Mouse (Mus musculus) limb, embryonic 13.5 days (tissue): ENCODE results near the gene Mark4. TPM values are rescaled to one million over a fixed set of nuclear protein-coding genes. Genes with fewer than 3 reads are reported as not detected.

Experiments
- ATAC-seq: fragments of 200-750 bp; cut with Nextera tagmentation; 2 replicates; pipeline ENCODE4 v1.8.0; 2017; ENCODE audit warnings: low read depth, moderate number of reproducible peaks, moderate TSS enrichment; ENCODE audit not compliant: low FRiP score
- H3K27ac ChIP-seq: fragments of 300-500 bp; sonication (generic); 2 replicates; pipeline ENCODE4 v1.5.1; 2015; ENCODE audit warnings: inconsistent platforms, mild to moderate bottlenecking, moderate library complexity
- H3K27me3 ChIP-seq: fragments of 300-500 bp; sonication (generic); 2 replicates; pipeline ENCODE4 v1.6.1; 2015; ENCODE audit warnings: mild to moderate bottlenecking, inconsistent platforms
- H3K36me3 ChIP-seq: fragments of 300-500 bp; sonication (generic); 2 replicates; pipeline ENCODE4 v1.6.1; 2015; ENCODE audit warnings: inconsistent platforms, mild to moderate bottlenecking, moderate library complexity
- H3K4me1 ChIP-seq: fragments of 300-500 bp; sonication (generic); 2 replicates; pipeline ENCODE4 v1.6.1; 2015; ENCODE audit warnings: inconsistent platforms
- H3K4me2 ChIP-seq: fragments of 300-500 bp; sonication (generic); replicated peaks from 2 replicates; pipeline ENCODE4 v1.6.1; 2015; ENCODE audit warnings: inconsistent platforms, mild to moderate bottlenecking, moderate library complexity
- H3K4me3 ChIP-seq: fragments of 300-500 bp; sonication (generic); 2 replicates; pipeline ENCODE4 v1.5.1; 2015; ENCODE audit warnings: moderate library complexity, mild to moderate bottlenecking, inconsistent platforms
- H3K9ac ChIP-seq: fragments of 300-500 bp; sonication (generic); 2 replicates; pipeline ENCODE4 v1.6.1; 2015; ENCODE audit warnings: mild to moderate bottlenecking, inconsistent platforms
- H3K9me3 ChIP-seq: fragments of 300-500 bp; sonication (generic); 2 replicates; pipeline ENCODE4 v1.6.1; 2016; ENCODE audit warnings: inconsistent platforms
- WGBS: fragments of 180-500 bp; shearing (Covaris S2); methylation state at CpG from one replicate; pipeline ENCODE4 v1.1.7; 2015; 5-methylcytosine and 5-hydroxymethylcytosine counted together
- polyA plus RNA-seq: library from polyadenylated mRNA; unstranded; fragments of >200 nt; fragmentation: Nextera tagmentation; extraction: Ambion mirVana; gene quantifications from 2 replicates; pipeline ENCODE4 v1.2.1, GENCODE M21; 2015

Mark4 gene
- polyA plus RNA-seq, 1 experiment from 2014 or later, result 9.8 TPM

DNA sequence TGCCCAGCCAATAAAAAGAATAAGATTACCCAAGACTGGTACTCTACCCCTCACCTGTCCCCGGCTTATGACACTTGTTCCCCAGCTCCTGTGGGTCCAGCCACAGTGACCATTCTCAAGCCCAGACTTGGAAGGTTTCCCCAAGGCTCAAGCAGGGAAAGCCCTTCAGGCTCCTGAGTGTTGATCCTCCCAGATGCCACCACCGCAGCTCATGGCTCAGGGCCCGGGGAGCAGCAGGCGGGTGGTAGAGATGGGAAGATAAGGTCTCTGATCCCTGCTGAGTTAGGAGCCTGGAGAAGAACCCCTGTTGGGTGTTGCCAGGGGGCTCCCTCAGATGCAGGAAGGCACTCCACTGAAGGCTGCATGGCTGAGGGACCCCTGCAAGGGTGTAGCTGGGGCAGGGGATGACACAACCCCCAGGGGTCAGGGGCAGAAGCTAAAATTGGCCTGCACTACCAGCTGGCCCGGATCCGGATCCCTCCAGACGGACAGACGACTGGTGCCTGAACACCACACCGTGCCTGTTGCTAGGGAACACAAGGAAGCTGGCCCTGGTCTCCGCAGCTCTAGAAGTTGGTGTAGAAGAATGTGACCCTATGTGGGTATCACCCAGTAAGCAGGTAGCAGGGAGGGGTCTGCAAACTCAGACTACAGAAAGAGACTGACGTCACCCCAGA, 2.7 kb downstream of the Mark4 start:
- ATAC-seq, result no peak
- no peak overlapping the region for H3K27ac ChIP-seq
- H3K36me3 ChIP-seq, result peaks cover 46% of the 10 kb centered on the region
- WGBS, result 86% methylated on average over 11 of the region's 11 CpGs
- no peaks in the 10 kb centered on the region for H3K27me3 ChIP-seq
- no peak overlapping the region for H3K9ac ChIP-seq
- H3K4me3 ChIP-seq, result no peak overlapping the region
- H3K9me3 ChIP-seq, result no peaks in the 10 kb centered on the region
- no peak overlapping the region for H3K4me2 ChIP-seq
- H3K4me1 ChIP-seq, result peaks cover 26% of the 10 kb centered on the region

DNA sequence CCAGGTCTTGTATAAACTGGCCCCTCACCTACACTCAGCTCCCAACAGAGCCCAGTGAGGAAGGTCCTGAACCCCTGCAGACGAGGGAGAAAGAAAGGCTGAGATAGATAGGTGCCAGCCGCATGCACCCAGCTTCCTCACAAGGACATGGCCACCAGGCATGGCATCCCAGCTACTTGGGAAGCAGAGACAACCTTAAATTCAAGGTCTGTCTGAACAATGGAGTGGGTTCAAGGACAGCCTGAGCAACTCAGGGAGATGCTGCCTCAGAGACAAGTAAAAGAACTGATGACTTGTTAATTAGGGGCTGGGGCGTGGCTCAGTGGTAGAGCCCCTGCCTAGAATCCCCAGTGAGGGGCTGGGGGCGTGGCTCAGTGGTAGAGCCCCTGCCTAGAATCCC, 3.4 kb downstream of the Mark4 start:
- 93% methylated on average over 4 of the region's 4 CpGs for WGBS
- Histone ChIP-seq H3K9ac (no peak overlapping the region), H3K4me3 (no peak overlapping the region), H3K27ac (no peak overlapping the region), H3K4me2 (no peak overlapping the region), H3K9me3 (no peaks in the 10 kb centered on the region), H3K27me3 (no peaks in the 10 kb centered on the region), H3K4me1 (peaks cover 26% of the 10 kb centered on the region), H3K36me3 (peaks cover 53% of the 10 kb centered on the region)
- no peak for ATAC-seq

DNA sequence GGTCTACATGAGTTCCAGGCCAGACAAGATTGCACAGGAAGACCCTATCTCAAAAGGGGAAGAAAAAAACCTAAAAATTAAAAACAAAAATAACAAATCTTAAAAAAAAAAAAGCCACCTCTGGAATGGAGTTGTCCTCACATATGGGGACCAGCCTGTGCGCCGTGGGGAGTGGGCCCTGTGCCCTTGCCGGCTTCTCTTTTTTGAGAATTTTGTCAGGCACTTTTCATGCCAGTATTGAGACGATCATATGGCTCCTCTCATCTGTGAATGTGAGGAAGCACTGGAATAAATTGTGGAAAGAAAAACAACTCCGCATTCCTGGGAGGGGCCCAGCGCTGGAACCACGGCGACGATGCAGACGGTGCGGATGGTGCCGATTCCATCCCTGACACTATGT, 9.5 kb downstream of the Mark4 start:
- H3K4me1 ChIP-seq, result no peaks in the 10 kb centered on the region
- ATAC-seq, result no peak
- H3K36me3 ChIP-seq, result peaks cover 88% of the 10 kb centered on the region
- no peaks in the 10 kb centered on the region for H3K27me3 ChIP-seq
- H3K4me3 ChIP-seq, result no peak overlapping the region
- H3K9ac ChIP-seq, result no peak overlapping the region
- H3K27ac ChIP-seq, result no peak overlapping the region
- H3K9me3 ChIP-seq, result no peaks in the 10 kb centered on the region
- 90% methylated on average over 12 of the region's 12 CpGs for WGBS
- no peak overlapping the region for H3K4me2 ChIP-seq

DNA sequence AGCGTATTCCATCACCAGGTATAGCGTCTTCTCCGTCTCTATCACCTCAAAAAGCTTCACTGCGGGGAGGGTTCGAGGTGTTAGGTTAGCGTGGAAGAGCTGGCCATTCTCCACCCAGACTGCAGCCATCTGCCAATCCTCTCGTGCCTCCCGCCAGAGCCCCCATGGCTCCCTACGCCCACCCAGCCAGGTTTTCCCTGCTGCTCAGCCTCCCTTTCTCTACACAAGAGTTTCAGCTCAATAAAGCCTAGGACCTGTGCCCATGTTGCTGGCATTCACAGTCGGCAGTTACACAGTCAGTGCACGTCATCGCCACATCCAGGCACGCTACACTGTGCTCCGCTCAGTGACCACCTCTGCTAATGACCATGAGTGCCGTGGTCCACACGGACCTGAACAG, 10.9 kb downstream of the Mark4 start:
- Histone ChIP-seq H3K27me3 (no peaks in the 10 kb centered on the region), H3K4me3 (no peak overlapping the region), H3K9ac (no peak overlapping the region), H3K4me1 (no peaks in the 10 kb centered on the region), H3K9me3 (no peaks in the 10 kb centered on the region), H3K4me2 (no peak overlapping the region), H3K27ac (no peak overlapping the region), H3K36me3 (peaks cover 90% of the 10 kb centered on the region)
- 91% methylated on average over 16 of the region's 16 CpGs for WGBS
- ATAC-seq, result no peak

DNA sequence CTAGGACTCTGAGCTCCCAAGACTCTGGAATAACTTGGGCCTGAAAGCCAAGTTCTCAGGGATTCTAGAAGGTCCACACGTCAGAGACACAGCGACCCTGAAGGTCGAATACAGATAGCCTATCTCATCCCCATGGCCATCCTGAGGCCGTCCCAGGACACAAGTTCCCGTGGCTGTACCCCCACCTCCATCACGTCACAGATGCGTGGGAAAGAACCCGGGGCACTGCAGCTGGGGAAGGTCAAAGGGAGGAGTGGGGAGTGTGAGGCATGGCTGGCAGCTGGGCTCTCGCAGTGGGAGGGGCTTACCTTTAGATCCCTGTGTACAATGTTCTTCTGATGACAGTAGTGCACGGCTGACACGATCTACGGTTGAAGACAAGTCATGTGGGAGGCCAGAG, 13.8 kb downstream of the Mark4 start:
- no peak for ATAC-seq
- Histone ChIP-seq H3K27ac (no peak overlapping the region), H3K36me3 (peaks cover 91% of the 10 kb centered on the region), H3K4me2 (no peak overlapping the region), H3K4me1 (no peaks in the 10 kb centered on the region), H3K4me3 (no peak overlapping the region), H3K9ac (no peak overlapping the region), H3K9me3 (no peaks in the 10 kb centered on the region), H3K27me3 (no peaks in the 10 kb centered on the region)
- WGBS, result 89% methylated on average over 12 of the region's 12 CpGs

DNA sequence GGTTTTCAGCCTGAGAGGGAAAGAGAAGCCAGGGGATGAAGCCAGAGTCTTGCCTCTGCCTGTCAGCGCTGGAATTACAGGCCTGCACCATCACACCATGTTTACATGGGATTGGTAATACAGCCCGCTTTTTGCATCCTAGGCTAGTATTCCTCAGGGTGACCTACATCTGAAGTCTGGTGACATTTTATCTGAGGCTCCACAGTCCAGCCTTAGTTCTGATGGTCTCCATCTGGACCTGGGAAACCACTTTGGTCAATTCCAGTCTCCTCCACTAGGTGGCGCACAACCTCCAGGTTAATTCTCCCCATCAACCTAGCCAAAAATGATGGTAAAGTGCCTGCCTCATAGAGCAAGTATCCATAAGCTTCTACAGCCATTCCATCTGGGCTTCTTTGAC, 15.3 kb downstream of the Mark4 start:
- Histone ChIP-seq H3K4me3 (no peak overlapping the region), H3K27ac (no peak overlapping the region), H3K4me2 (no peak overlapping the region), H3K9ac (no peak overlapping the region), H3K4me1 (no peaks in the 10 kb centered on the region), H3K9me3 (no peaks in the 10 kb centered on the region), H3K27me3 (no peaks in the 10 kb centered on the region), H3K36me3 (peaks cover 90% of the 10 kb centered on the region)
- WGBS, result 38% methylated on average over 3 of the region's 3 CpGs
- ATAC-seq, result peak; percentile 37; the same call in 1 of the 2 replicates

DNA sequence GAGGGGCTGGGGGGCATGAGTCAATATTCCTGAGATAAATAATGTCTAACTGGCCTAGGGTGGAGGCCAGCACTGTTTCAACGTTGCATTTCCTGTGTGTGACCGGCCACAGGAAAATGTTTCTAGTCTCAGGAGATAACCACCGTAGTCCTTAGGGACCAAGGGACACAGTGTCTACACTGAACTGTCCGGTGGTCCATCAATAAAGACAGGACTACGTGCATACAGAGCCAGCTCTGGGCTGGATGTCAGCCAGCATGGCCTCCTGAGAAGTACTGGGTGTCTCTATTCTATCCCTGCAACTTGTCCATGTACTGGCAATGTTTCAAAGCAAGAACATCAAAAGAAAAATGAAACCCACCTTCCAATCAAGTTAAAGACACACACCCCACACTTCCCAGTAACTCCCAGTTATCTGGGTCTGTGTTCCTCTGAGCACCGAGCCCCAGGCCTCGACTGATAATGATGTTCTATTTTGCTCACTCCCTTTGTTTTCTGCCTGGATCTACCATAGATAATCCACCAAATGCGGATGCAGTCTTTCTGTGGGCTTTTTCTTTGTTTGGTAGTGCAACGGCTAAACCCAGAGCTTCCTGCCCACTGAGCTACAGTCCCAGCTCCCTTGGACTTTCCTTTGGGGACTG, 17.1 kb downstream of the Mark4 start:
- no peak overlapping the region for H3K27ac ChIP-seq
- no peak overlapping the region for H3K9ac ChIP-seq
- no peaks in the 10 kb centered on the region for H3K27me3 ChIP-seq
- peaks cover 90% of the 10 kb centered on the region for H3K36me3 ChIP-seq
- H3K4me2 ChIP-seq, result no peak overlapping the region
- H3K4me1 ChIP-seq, result no peaks in the 10 kb centered on the region
- 88% methylated on average over 9 of the region's 9 CpGs for WGBS
- ATAC-seq, result no peak
- H3K9me3 ChIP-seq, result no peaks in the 10 kb centered on the region
- H3K4me3 ChIP-seq, result no peak overlapping the region

DNA sequence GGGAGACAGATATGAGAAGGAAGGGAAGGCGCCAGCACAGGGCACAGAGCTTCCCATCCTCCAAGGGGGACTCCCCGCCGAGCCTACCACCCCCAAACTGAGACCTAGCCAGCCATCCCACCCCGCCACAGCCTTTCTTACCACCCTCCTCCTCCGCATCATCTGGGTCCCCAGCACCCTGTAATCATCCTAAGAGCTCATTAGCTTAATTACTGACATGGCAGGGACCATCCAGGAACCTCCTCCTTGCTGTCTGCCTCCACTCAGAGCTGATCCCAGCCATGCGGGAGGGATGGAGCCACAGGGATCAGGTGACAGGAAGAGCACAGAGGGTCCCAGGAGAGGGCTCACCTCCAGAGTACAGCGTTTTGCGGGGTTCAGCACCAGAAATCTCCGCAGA, 21.6 kb downstream of the Mark4 start:
- no peak overlapping the region for H3K9ac ChIP-seq
- H3K4me2 ChIP-seq, result no peak overlapping the region
- no peak overlapping the region for H3K4me3 ChIP-seq
- H3K9me3 ChIP-seq, result peaks cover 4% of the 10 kb centered on the region; the same call in 1 of the 2 replicates
- no peaks in the 10 kb centered on the region for H3K27me3 ChIP-seq
- ATAC-seq, result no peak
- no peak overlapping the region for H3K27ac ChIP-seq
- H3K36me3 ChIP-seq, result peaks cover 98% of the 10 kb centered on the region
- 79% methylated on average over 9 of the region's 9 CpGs for WGBS
- no peaks in the 10 kb centered on the region for H3K4me1 ChIP-seq

DNA sequence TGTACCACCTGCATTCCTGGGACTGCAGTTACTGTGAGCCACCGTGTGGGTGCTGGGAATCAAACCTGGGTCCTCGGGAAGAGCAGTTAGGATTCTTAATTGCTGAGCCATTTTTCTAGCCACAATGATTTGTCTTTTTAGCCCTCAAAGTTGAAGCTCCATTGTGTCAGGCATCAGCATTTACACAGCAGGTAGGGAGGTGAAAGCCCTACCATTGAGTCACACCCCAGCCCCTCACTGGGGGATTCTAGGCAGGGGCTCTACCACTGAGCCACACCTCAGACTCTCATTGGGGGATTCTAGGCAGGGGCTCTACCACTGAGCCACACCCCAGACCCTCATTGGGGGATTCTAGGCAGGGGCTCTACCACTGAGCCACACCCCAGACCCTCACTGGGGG, 22.3 kb downstream of the Mark4 start:
- H3K4me3 ChIP-seq, result no peak overlapping the region
- 98% methylated on average over 2 of the region's 2 CpGs for WGBS
- no peak overlapping the region for H3K9ac ChIP-seq
- H3K27ac ChIP-seq, result no peak overlapping the region
- no peak overlapping the region for H3K4me2 ChIP-seq
- no peaks in the 10 kb centered on the region for H3K27me3 ChIP-seq
- H3K9me3 ChIP-seq, result peaks cover 4% of the 10 kb centered on the region; the same call in 1 of the 2 replicates
- H3K36me3 ChIP-seq, result peaks cover 98% of the 10 kb centered on the region
- H3K4me1 ChIP-seq, result no peaks in the 10 kb centered on the region
- no peak for ATAC-seq

DNA sequence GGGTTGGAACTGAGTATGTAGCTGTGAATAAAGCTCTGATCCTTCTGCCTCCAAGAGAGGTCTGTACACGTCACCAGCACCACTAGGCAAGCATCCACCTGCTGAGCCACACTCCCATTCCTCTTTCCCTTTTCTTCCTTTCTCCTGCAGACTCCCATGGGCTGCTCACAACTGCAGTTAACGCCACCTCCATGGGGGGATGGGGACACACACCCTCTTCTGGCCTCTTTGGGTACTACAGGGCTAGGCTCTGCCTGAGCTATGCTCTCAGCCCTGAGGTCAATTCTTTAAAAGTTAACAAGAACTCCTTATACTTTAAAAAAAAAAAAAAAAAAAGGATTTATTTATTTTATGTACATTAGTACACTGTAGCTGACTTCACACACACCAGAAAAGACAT, 26.1 kb downstream of the Mark4 start:
- H3K4me1 ChIP-seq, result no peaks in the 10 kb centered on the region
- no peak for ATAC-seq
- peaks cover 4% of the 10 kb centered on the region; the same call in 1 of the 2 replicates for H3K9me3 ChIP-seq
- no peaks in the 10 kb centered on the region for H3K27me3 ChIP-seq
- H3K4me2 ChIP-seq, result no peak overlapping the region
- H3K4me3 ChIP-seq, result no peak overlapping the region
- WGBS, result 93% methylated on average over 2 of the region's 2 CpGs
- H3K9ac ChIP-seq, result no peak overlapping the region
- H3K36me3 ChIP-seq, result peaks cover 100% of the 10 kb centered on the region
- no peak overlapping the region for H3K27ac ChIP-seq

DNA sequence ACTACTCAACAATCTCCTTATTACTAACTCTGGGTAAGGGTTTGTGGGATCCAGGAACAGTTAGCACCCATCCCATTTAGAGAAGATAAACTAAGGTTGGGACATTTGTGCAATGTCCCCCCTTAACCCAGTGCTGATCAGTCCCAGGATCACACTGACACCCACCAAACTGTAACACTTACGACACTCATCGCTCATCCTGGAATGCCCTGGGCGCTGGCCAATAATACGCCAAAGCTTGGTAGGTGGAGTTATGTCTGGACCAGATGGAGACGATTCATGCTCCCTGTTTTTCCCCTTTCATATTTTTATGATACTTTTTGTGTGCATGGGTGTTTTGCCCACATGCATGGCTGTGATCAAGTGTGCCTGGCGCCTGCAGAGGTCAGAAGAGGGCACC, 28.2 kb downstream of the Mark4 start:
- Histone ChIP-seq H3K27me3 (no peaks in the 10 kb centered on the region), H3K27ac (no peak overlapping the region), H3K4me3 (no peak overlapping the region), H3K9me3 (peaks cover 4% of the 10 kb centered on the region; the same call in 1 of the 2 replicates), H3K4me1 (no peaks in the 10 kb centered on the region), H3K36me3 (peaks cover 100% of the 10 kb centered on the region), H3K4me2 (no peak overlapping the region), H3K9ac (no peak overlapping the region)
- no peak for ATAC-seq
- WGBS, result 88% methylated on average over 6 of the region's 6 CpGs

DNA sequence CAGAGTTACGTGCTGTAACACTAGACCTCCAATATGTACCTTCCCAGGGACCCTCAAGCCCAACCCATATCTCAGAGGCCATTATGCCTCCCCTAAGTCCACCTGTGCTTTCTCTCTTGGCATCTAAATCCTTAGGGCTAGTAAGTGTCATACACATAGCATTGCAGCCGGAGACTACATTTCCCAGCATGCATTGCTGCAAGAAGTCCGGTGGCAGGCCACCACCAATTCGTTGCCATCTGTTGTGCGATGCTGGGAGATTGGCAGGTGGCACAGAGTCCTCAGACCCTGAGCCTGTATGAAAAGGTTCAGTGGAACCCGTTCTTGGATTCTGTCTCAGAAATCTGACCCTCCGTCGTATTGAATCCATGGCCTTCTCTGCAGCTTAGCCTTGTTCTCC, 28.9 kb downstream of the Mark4 start:
- Histone ChIP-seq H3K36me3 (peaks cover 100% of the 10 kb centered on the region), H3K4me1 (no peaks in the 10 kb centered on the region), H3K27ac (no peak overlapping the region), H3K4me3 (no peak overlapping the region), H3K9me3 (peaks cover 4% of the 10 kb centered on the region; the same call in 1 of the 2 replicates), H3K9ac (no peak overlapping the region), H3K27me3 (no peaks in the 10 kb centered on the region), H3K4me2 (no peak overlapping the region)
- no peak for ATAC-seq
- WGBS, result 72% methylated on average over 8 of the region's 8 CpGs
